Mouse (Mus musculus): ENCODE results near the gene Trim33.
A peak's percentile ranks its signal among the peaks of the same experiment; 100 is the strongest.

Trim33 gene

GRCm38 (mm10) chr3:103400807-103401206 is 121.7 kb downstream of the Trim33 start:
- DNase-seq (ENCODE audit: low read depth), result no peak

- DNase-seq (ENCODE audit: low read depth), result no peak
Measured at GRCm38 (mm10) chr3:103401342-103402098, 122.4 kb downstream of the Trim33 start.

- no peak for DNase-seq (ENCODE audit: low read depth)
Measured at GRCm38 (mm10) chr3:103402212-103402611, 123.1 kb downstream of the Trim33 start.

GRCm38 (mm10) chr3:103405135-103405534 is 126.0 kb downstream of the Trim33 start:
- DNase-seq (ENCODE audit: low read depth), result no peak

- peak; percentile 65 for DNase-seq (ENCODE audit: low read depth)
Measured at GRCm38 (mm10) chr3:103405871-103406765, 127.0 kb downstream of the Trim33 start.

Data from 416B (cell line).